Mouse (Mus musculus): ENCODE data around the gene Chic2. TPM values are rescaled to one million over a fixed set of nuclear protein-coding genes. Genes with fewer than 3 reads are reported as not detected.
A peak's percentile ranks its signal among the peaks of the same experiment; 100 is the strongest.

Gene Chic2
- polyA plus RNA-seq, 1 experiment from 2014 or later, result 43.2 TPM

- Histone ChIP-seq H3K4me2 (no peak overlapping the region), H3K9ac (no peak overlapping the region), H3K4me3 (ENCODE audit: low read depth, low read length) (no peak overlapping the region), H3K4me1 (ENCODE audit: insufficient read depth) (no peaks in the 10 kb centered on the region), H3K36me3 (ENCODE audit: insufficient read depth) (peaks cover 38% of the 10 kb centered on the region), H3K27ac (ENCODE audit: low read depth) (no peak overlapping the region), H3K9me3 (ENCODE audit: low read depth, low read length) (no peaks in the 10 kb centered on the region), H3K27me3 (ENCODE audit: insufficient read depth, low read length) (no peaks in the 10 kb centered on the region)
- WGBS, result 73% methylated on average over 12 of the region's 12 CpGs
- no peak for TF ChIP-seq CTCF (IDR thresholded peaks at IDR 0.05; ENCODE audit: low read depth)
- DNase-seq (no peak), ATAC-seq (ENCODE audit: insufficient read depth) (no peak)
These were observed 45.7 kb downstream of the Chic2 start for GRCm38 (mm10) chr5:74998716-74999512.

- Histone ChIP-seq H3K36me3 (ENCODE audit: insufficient read depth) (peaks cover 22% of the 10 kb centered on the region), H3K9me3 (ENCODE audit: low read depth, low read length) (peaks cover 6% of the 10 kb centered on the region; the same call in 1 of the 2 replicates), H3K27me3 (ENCODE audit: insufficient read depth, low read length) (no peaks in the 10 kb centered on the region), H3K9ac (no peak overlapping the region), H3K27ac (ENCODE audit: low read depth) (no peak overlapping the region), H3K4me1 (ENCODE audit: insufficient read depth) (no peaks in the 10 kb centered on the region), H3K4me2 (no peak overlapping the region), H3K4me3 (ENCODE audit: low read depth, low read length) (no peak overlapping the region)
- TF ChIP-seq CTCF (IDR thresholded peaks at IDR 0.05; ENCODE audit: low read depth), result no peak
- DNase-seq, result no peak
- ATAC-seq (ENCODE audit: insufficient read depth), result no peak
- 74% methylated on average over 8 of the region's 8 CpGs for WGBS
These were observed 49.6 kb downstream of the Chic2 start for GRCm38 (mm10) chr5:74994947-74995346.

GRCm38 (mm10) chr5:74984101-74984500 lies 60.5 kb downstream of the Chic2 start:
- ATAC-seq (ENCODE audit: insufficient read depth) (no peak), DNase-seq (no peak)
- H3K4me3 ChIP-seq (ENCODE audit: low read depth, low read length), result no peak overlapping the region
- no peak overlapping the region for H3K4me2 ChIP-seq
- TF ChIP-seq CTCF (IDR thresholded peaks at IDR 0.05; ENCODE audit: low read depth), result no peak
- peaks cover 7% of the 10 kb centered on the region; the same call in 1 of the 2 replicates for H3K4me1 ChIP-seq (ENCODE audit: insufficient read depth)
- H3K27ac ChIP-seq (ENCODE audit: low read depth), result no peak overlapping the region
- H3K9ac ChIP-seq, result no peak overlapping the region
- H3K9me3 ChIP-seq (ENCODE audit: low read depth, low read length), result peaks cover 6% of the 10 kb centered on the region
- no peaks in the 10 kb centered on the region for H3K27me3 ChIP-seq (ENCODE audit: insufficient read depth, low read length)
- no peaks in the 10 kb centered on the region for H3K36me3 ChIP-seq (ENCODE audit: insufficient read depth)
- 68% methylated on average over 5 of the region's 5 CpGs for WGBS

- Histone ChIP-seq H3K9ac (no peak overlapping the region), H3K27ac (ENCODE audit: low read depth) (no peak overlapping the region), H3K4me3 (ENCODE audit: low read depth, low read length) (no peak overlapping the region), H3K36me3 (ENCODE audit: insufficient read depth) (no peaks in the 10 kb centered on the region), H3K9me3 (ENCODE audit: low read depth, low read length) (no peaks in the 10 kb centered on the region), H3K4me2 (no peak overlapping the region), H3K27me3 (ENCODE audit: insufficient read depth, low read length) (no peaks in the 10 kb centered on the region), H3K4me1 (ENCODE audit: insufficient read depth) (peaks cover 10% of the 10 kb centered on the region; the same call in 1 of the 2 replicates)
- DNase-seq, result no peak
- ATAC-seq (ENCODE audit: insufficient read depth), result no peak
- WGBS, result 69% methylated on average over 4 of the region's 4 CpGs
- TF ChIP-seq CTCF (IDR thresholded peaks at IDR 0.05; ENCODE audit: low read depth), result no peak
These were observed 64.0 kb downstream of the Chic2 start for GRCm38 (mm10) chr5:74980574-74980973.

- Histone ChIP-seq H3K27ac (ENCODE audit: low read depth) (no peak overlapping the region), H3K27me3 (ENCODE audit: insufficient read depth, low read length) (no peaks in the 10 kb centered on the region), H3K4me3 (ENCODE audit: low read depth, low read length) (no peak overlapping the region), H3K4me2 (no peak overlapping the region), H3K4me1 (ENCODE audit: insufficient read depth) (peaks cover 15% of the 10 kb centered on the region), H3K36me3 (ENCODE audit: insufficient read depth) (no peaks in the 10 kb centered on the region), H3K9ac (no peak overlapping the region), H3K9me3 (ENCODE audit: low read depth, low read length) (no peaks in the 10 kb centered on the region)
- WGBS, result 13% methylated on average over 7 of the region's 7 CpGs
- DNase-seq (peak; percentile 73), ATAC-seq (ENCODE audit: insufficient read depth) (no peak)
- no peak for TF ChIP-seq CTCF (IDR thresholded peaks at IDR 0.05; ENCODE audit: low read depth)
These were observed 64.4 kb downstream of the Chic2 start for GRCm38 (mm10) chr5:74980154-74980553.

- WGBS, result 27% methylated on average over 7 of the region's 7 CpGs
- Histone ChIP-seq H3K4me2 (no peak overlapping the region), H3K36me3 (ENCODE audit: insufficient read depth) (no peaks in the 10 kb centered on the region), H3K4me1 (ENCODE audit: insufficient read depth) (peaks cover 20% of the 10 kb centered on the region), H3K9me3 (ENCODE audit: low read depth, low read length) (no peaks in the 10 kb centered on the region), H3K4me3 (ENCODE audit: low read depth, low read length) (no peak overlapping the region), H3K9ac (no peak overlapping the region), H3K27me3 (ENCODE audit: insufficient read depth, low read length) (no peaks in the 10 kb centered on the region), H3K27ac (ENCODE audit: low read depth) (peak overlapping the region; percentile 21; the same call in 1 of the 2 replicates)
- no peak for ATAC-seq (ENCODE audit: insufficient read depth)
- no peak for TF ChIP-seq CTCF (IDR thresholded peaks at IDR 0.05; ENCODE audit: low read depth)
- peak; percentile 42 for DNase-seq
These were observed 65.0 kb downstream of the Chic2 start for GRCm38 (mm10) chr5:74979586-74979985.

- peak overlapping the region; percentile 87; the same call in 1 of the 2 replicates for H3K27ac ChIP-seq (ENCODE audit: low read depth)
These were observed 69.1 kb downstream of the Chic2 start for GRCm38 (mm10) chr5:74975507-74975906.

More at GRCm38 (mm10) chr5:74975507-74975906, 69.1 kb downstream of the Chic2 start:
- 77% methylated on average over 7 of the region's 7 CpGs for WGBS
- TF ChIP-seq CTCF (IDR thresholded peaks at IDR 0.05; ENCODE audit: low read depth), result no peak
- H3K36me3 ChIP-seq (ENCODE audit: insufficient read depth), result no peaks in the 10 kb centered on the region
- ATAC-seq (ENCODE audit: insufficient read depth), result no peak; the same call in 1 of the 2 replicates
- no peak for DNase-seq
- no peak overlapping the region for H3K4me3 ChIP-seq (ENCODE audit: low read depth, low read length)
- no peaks in the 10 kb centered on the region for H3K9me3 ChIP-seq (ENCODE audit: low read depth, low read length)
- peaks cover 27% of the 10 kb centered on the region for H3K4me1 ChIP-seq (ENCODE audit: insufficient read depth)
- no peak overlapping the region for H3K4me2 ChIP-seq
- no peaks in the 10 kb centered on the region for H3K27me3 ChIP-seq (ENCODE audit: insufficient read depth, low read length)
- H3K9ac ChIP-seq, result no peak overlapping the region

Measured in lung, embryonic 14.5 days (tissue).